Mouse (Mus musculus): ENCODE results near the gene Zfp36l1.

Gene Zfp36l1

GRCm38 (mm10) chr12:80064306-80064705 lies 48.5 kb downstream of the Zfp36l1 start:
- no peak for DNase-seq

- DNase-seq: no peak
Observed at GRCm38 (mm10) chr12:80063402-80064150, 49.2 kb downstream of the Zfp36l1 start.

DNA sequence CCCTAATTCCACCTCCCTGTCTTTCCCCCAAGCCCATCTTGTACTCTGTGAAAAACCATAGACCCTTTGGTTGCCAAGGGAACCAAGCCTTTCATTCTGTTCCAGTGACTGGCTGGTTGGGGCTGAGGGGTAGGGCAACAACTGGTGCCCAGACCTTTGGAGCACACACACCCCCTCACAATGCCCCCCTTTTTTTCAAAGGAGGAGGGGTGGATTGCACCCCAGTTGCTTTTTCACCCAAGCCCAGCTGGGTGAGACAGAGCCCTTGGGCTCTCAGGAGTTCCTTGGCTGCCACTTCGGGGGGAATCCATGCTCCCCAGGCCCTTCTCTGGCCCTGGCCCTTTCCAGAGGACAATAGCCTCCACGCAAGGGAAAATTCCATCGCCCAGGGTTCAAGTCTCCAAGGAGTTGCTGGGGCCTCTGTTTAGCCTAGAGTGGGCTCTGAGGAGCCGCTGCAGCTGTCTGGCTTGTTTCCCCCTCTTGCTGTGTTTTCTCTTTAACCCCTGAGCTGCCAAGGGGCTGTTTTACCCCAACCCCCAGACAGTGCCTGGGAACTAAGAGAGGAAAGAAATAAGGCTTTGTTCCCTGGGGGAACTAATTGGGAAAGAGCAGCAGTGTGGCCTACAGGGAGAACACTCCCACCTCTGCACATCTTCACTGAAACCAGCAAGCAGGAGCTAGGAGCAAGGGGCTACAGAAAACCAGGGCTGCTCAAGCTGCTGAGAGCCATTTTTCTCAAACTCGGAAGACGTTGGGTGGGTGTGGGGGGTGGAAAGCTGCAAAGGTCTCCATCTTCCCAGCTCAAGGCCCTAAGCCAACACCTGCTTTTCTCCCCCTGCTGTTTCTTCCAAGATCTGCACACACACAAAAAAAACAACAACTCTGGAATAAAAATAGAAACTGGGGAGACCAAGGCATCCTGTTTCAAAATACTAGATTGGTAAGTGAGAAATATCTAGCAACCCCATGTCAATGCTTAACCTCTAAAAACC lies 50.1 kb downstream of the Zfp36l1 start:
- DNase-seq: peak; percentile 41

DNA sequence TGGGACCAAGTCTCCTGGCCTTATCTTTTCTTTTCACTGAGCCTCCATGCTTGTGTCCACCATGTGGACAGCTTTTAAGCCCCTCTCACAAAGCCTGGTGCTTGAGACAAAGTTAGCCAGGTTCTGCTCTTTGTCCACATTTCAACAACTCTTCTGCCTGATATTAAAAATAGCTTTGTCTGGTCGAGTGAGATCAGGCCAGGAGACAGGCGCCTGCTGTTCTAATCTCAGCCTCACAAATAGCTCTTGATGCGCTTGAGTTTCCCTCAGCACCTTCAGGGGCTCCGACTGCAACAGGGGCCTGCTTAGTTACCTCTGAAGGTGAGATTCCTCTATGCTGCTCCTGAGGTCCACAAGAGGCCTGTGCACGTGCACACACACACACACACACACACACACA lies 51.0 kb downstream of the Zfp36l1 start:
- DNase-seq: no peak

DNA sequence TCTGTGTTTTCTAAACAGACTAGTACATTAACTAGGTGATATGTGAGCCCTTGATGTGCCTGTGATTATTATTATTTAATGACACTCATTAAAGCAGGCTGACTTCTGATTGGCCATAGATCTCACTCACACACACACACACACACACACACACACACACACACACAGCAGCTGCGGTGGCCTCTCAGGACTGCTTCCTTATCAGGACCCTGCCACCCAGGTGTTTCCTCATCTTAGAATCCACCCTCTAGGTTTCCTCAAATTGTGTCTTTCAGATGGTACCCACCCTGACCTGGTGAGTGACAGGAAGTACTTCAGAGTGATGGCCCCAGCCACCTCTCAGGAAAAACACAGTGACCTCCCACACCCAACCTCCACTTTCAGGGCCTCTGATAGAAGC lies 52.0 kb downstream of the Zfp36l1 start:
- DNase-seq: no peak

- DNase-seq: no peak
Observed at GRCm38 (mm10) chr12:80060338-80060737, 52.5 kb downstream of the Zfp36l1 start.

- DNase-seq: no peak
Observed at GRCm38 (mm10) chr12:80059773-80060328, 53.0 kb downstream of the Zfp36l1 start.

Measured in lung, postnatal 10 days (tissue).